Mouse (Mus musculus): Measurements from ENCODE around the gene Zfp950. TPM values are rescaled to one million over a fixed set of nuclear protein-coding genes. Genes with fewer than 3 reads are reported as not detected.
A peak's percentile ranks its signal among the peaks of the same experiment; 100 is the strongest.

The Zfp950 gene
- polyA plus RNA-seq, 1 experiment from 2014 or later = 59.7 TPM

DNA sequence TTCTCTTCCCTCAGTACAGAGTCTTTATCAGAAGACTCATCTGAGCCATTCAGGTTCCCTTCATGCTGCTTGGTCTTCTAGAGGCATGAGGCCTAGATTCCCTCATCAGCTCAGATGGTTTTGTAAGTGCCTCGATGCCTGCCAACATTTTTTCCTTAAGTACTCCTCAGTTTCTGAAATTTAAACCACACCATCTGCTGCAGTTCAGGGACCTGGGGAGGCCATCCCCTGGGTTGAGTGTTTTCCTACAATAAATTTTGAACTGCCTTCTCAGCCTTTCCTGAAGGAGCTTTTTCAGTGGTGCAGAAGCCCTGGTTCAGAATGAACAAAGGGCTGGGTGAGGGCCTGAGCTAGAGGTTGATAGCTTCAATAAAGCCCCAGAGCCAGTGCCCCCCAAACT, 91.2 kb downstream of the Zfp950 start:
- no peaks in the 10 kb centered on the region for H3K9me3 ChIP-seq (ENCODE audit: control insufficient read depth, low read depth, low read length)
- H3K27me3 ChIP-seq (ENCODE audit: control insufficient read depth, insufficient read depth, low read length) = no peaks in the 10 kb centered on the region
- no peak overlapping the region for H3K27ac ChIP-seq (ENCODE audit: low read length)
- H3K4me3 ChIP-seq (ENCODE audit: low read depth, low read length) = no peak overlapping the region
- H3K36me3 ChIP-seq (ENCODE audit: control insufficient read depth, insufficient read depth, low read length) = no peaks in the 10 kb centered on the region
- H3K4me2 ChIP-seq (replicated peaks; ENCODE audit: low read depth, low read length) = no peak overlapping the region
- no peak overlapping the region for H3K9ac ChIP-seq (replicated peaks; ENCODE audit: low read depth, low read length)
- no peaks in the 10 kb centered on the region for H3K4me1 ChIP-seq (ENCODE audit: control insufficient read depth, insufficient read depth, low read length)
- WGBS = 48% methylated on average over 1 of the region's 1 CpGs
- ATAC-seq (ENCODE audit: insufficient number of reproducible peaks, insufficient read depth, low FRiP score, low read depth) = no peak

DNA sequence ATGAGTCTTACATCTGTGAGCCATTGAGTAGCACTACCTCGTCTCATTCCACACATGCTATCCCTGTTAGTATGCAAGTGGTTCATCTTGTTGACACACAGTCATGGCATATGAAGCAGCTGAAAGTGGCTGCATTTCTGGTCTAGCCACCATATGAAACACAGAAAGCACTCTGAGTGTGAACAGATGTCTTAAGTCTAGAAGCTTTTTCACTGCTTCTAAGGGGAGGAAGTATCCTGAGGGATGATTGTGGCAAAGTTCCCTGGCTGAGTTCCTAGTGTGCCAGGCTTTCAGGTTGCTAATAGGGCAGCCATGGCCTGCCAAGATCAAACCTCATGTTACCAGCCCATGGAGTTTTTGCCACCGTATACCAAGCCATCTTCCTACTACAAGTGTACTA, 92.0 kb downstream of the Zfp950 start:
- no peak overlapping the region for H3K27ac ChIP-seq (ENCODE audit: low read length)
- no peak for ATAC-seq (ENCODE audit: insufficient number of reproducible peaks, insufficient read depth, low FRiP score, low read depth)

DNA sequence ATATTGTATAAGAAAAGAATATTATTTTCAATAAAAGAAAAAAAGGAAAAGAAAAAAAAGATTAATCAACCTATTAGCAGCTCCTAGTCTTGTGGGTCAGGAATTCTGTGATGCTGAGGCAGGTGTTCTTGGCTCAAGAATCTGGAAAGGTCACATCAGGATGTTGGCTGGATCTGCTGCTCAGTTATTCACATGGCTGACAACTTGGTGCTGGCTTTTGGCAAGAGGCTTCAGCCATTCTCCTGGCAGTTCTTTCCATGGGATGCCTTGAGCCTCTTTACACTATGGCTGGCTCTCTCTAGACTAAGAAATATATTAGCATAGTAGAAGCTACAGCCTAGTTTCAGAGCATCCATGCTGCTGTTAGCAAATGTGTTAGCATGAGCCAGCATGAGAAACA, 101.5 kb downstream of the Zfp950 start:
- Histone ChIP-seq H3K4me3 (ENCODE audit: low read depth, low read length) (no peak overlapping the region), H3K4me2 (replicated peaks; ENCODE audit: low read depth, low read length) (no peak overlapping the region), H3K27me3 (ENCODE audit: control insufficient read depth, insufficient read depth, low read length) (no peaks in the 10 kb centered on the region), H3K27ac (ENCODE audit: low read length) (no peak overlapping the region), H3K36me3 (ENCODE audit: control insufficient read depth, insufficient read depth, low read length) (no peaks in the 10 kb centered on the region), H3K9me3 (ENCODE audit: control insufficient read depth, low read depth, low read length) (no peaks in the 10 kb centered on the region), H3K9ac (replicated peaks; ENCODE audit: low read depth, low read length) (no peak overlapping the region), H3K4me1 (ENCODE audit: control insufficient read depth, insufficient read depth, low read length) (no peaks in the 10 kb centered on the region)
- no peak for ATAC-seq (ENCODE audit: insufficient number of reproducible peaks, insufficient read depth, low FRiP score, low read depth)

More for the DNA sequence above, 92.0 kb downstream of the Zfp950 start:
- 89% methylated on average over 2 of the region's 2 CpGs for WGBS
- H3K9ac ChIP-seq (replicated peaks; ENCODE audit: low read depth, low read length) = no peak overlapping the region
- H3K4me3 ChIP-seq (ENCODE audit: low read depth, low read length) = no peak overlapping the region
- H3K4me1 ChIP-seq (ENCODE audit: control insufficient read depth, insufficient read depth, low read length) = no peaks in the 10 kb centered on the region
- H3K4me2 ChIP-seq (replicated peaks; ENCODE audit: low read depth, low read length) = no peak overlapping the region
- no peaks in the 10 kb centered on the region for H3K36me3 ChIP-seq (ENCODE audit: control insufficient read depth, insufficient read depth, low read length)
- H3K9me3 ChIP-seq (ENCODE audit: control insufficient read depth, low read depth, low read length) = no peaks in the 10 kb centered on the region
- H3K27me3 ChIP-seq (ENCODE audit: control insufficient read depth, insufficient read depth, low read length) = no peaks in the 10 kb centered on the region

DNA sequence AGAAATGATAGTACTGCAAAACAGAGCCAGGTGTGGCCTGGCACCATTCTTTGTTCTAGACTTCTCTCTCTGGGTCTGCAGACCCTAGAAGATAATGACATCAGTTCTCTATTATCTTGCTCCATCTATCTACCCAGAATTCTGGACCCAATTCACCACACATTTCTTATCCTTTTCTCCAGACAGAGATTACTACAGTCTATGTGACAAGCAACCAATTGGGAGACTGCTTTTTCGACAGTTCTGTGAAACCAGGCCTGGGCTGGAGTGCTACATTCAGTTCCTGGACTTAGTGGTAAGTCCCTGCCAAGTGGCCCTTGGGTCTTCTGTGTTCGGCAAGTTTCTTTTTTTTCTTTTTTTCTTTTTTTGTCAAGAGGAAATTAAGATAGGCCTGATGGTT, 109.1 kb downstream of the Zfp950 start:
- Histone ChIP-seq H3K36me3 (ENCODE audit: control insufficient read depth, insufficient read depth, low read length) (no peaks in the 10 kb centered on the region), H3K9ac (replicated peaks; ENCODE audit: low read depth, low read length) (no peak overlapping the region), H3K4me3 (ENCODE audit: low read depth, low read length) (no peak overlapping the region), H3K9me3 (ENCODE audit: control insufficient read depth, low read depth, low read length) (no peaks in the 10 kb centered on the region), H3K4me1 (ENCODE audit: control insufficient read depth, insufficient read depth, low read length) (no peaks in the 10 kb centered on the region), H3K4me2 (replicated peaks; ENCODE audit: low read depth, low read length) (no peak overlapping the region), H3K27me3 (ENCODE audit: control insufficient read depth, insufficient read depth, low read length) (no peaks in the 10 kb centered on the region), H3K27ac (ENCODE audit: low read length) (no peak overlapping the region)
- ATAC-seq (ENCODE audit: insufficient number of reproducible peaks, insufficient read depth, low FRiP score, low read depth) = no peak
- WGBS = 81% methylated on average over 2 of the region's 2 CpGs

DNA sequence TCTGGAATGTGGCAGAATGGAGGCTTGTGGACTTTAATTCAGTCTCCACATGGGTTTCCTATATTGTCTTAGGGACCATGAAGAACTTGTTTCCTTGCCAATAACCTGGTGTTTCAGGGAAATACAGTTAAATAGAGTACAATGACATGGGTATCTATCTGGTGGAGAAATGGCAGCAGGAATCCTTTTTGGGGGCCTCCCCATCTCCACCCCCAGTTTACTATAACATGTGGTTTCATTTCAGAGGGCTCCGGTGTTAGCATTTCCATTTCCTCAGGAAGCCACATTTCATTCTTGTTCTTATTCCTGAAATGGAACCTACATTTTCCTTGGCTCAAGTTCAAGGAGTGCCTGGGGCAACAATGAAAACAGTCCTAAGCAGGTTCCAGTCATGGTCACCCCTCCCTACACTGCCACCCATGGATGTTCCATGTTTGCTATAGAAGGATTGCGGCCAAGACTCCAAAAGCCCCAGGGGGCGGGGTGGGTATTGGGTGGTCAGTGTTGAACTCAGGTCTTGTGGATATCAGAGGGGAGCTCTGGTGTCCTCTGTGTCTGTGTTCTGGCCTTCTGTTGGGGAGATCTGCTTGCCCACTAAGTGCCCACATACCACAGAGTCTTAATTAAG, 118.6 kb downstream of the Zfp950 start:
- H3K4me1 ChIP-seq (ENCODE audit: control insufficient read depth, insufficient read depth, low read length) = peaks cover 15% of the 10 kb centered on the region; the same call in 1 of the 2 replicates
- H3K4me2 ChIP-seq (replicated peaks; ENCODE audit: low read depth, low read length) = no peak overlapping the region
- no peaks in the 10 kb centered on the region for H3K27me3 ChIP-seq (ENCODE audit: control insufficient read depth, insufficient read depth, low read length)
- H3K36me3 ChIP-seq (ENCODE audit: control insufficient read depth, insufficient read depth, low read length) = no peaks in the 10 kb centered on the region
- H3K27ac ChIP-seq (ENCODE audit: low read length) = peak overlapping the region; percentile 11; the same call in 1 of the 2 replicates
- no peak overlapping the region for H3K4me3 ChIP-seq (ENCODE audit: low read depth, low read length)
- no peak for ATAC-seq (ENCODE audit: insufficient number of reproducible peaks, insufficient read depth, low FRiP score, low read depth)
- H3K9me3 ChIP-seq (ENCODE audit: control insufficient read depth, low read depth, low read length) = no peaks in the 10 kb centered on the region
- WGBS = 66% methylated on average over 3 of the region's 3 CpGs
- no peak overlapping the region for H3K9ac ChIP-seq (replicated peaks; ENCODE audit: low read depth, low read length)

DNA sequence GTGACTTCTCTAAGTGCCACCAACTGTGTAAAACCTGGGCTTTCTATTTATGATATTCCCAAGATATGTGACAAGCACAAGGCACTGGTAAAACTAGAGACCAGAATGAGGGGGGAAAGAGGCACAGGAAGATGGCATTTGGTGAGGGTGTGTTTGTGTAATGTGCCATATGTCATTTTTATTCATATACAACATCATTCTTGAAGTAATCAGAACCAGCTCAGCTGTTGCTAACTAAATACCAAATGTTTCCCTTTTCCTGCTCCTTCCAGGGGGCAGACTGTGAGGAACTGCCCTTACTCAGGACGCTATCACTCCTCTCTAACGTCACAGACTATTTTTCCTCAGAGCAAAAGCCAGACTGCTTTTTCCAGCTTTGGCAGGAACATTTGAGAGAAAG, 119.1 kb downstream of the Zfp950 start:
- Histone ChIP-seq H3K36me3 (ENCODE audit: control insufficient read depth, insufficient read depth, low read length) (no peaks in the 10 kb centered on the region), H3K4me1 (ENCODE audit: control insufficient read depth, insufficient read depth, low read length) (peaks cover 15% of the 10 kb centered on the region; the same call in 1 of the 2 replicates), H3K4me2 (replicated peaks; ENCODE audit: low read depth, low read length) (no peak overlapping the region), H3K27me3 (ENCODE audit: control insufficient read depth, insufficient read depth, low read length) (no peaks in the 10 kb centered on the region), H3K4me3 (ENCODE audit: low read depth, low read length) (no peak overlapping the region), H3K9me3 (ENCODE audit: control insufficient read depth, low read depth, low read length) (no peaks in the 10 kb centered on the region), H3K9ac (replicated peaks; ENCODE audit: low read depth, low read length) (no peak overlapping the region), H3K27ac (ENCODE audit: low read length) (no peak overlapping the region)
- no peak for ATAC-seq (ENCODE audit: insufficient number of reproducible peaks, insufficient read depth, low FRiP score, low read depth)
- WGBS = 33% methylated on average over 2 of the region's 2 CpGs

DNA sequence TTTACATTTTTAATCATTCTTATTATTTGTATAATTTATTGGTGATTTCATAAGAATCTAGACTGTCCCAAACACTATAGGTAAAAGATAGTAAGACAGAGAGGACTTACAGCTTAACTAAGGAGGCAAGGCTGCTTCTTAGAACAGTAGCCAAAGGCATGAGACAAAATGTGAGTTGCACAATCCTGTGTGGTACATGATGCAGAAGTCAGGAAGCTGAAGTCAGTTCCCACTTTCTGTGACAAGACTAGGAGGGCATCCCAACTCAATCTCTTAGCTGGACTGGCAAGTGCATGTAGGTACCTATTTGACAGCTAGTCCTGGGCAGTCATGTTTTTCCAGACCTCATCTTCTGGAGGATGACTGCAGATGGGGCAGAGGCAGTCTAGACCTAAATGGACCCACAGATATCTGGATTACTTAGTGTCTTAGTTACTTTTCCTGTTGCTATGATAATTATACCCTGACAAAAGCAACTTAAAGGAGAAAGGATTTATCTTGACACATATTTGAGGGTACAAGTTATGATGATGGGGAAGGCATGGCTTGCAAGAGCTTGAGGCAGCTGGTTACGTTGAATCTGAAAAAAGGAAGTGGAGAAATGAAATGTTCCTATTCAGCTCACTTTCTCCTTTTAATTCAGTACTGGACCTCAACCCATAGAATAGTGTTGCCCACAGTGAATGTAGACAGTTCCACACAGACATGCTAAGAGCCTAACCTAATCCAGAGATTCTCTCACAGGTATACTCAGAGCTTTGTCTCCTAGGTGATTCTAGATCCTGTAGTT, 123.0 kb downstream of the Zfp950 start:
- no peaks in the 10 kb centered on the region for H3K27me3 ChIP-seq (ENCODE audit: control insufficient read depth, insufficient read depth, low read length)
- no peak overlapping the region for H3K4me2 ChIP-seq (replicated peaks; ENCODE audit: low read depth, low read length)
- no peak overlapping the region for H3K27ac ChIP-seq (ENCODE audit: low read length)
- H3K36me3 ChIP-seq (ENCODE audit: control insufficient read depth, insufficient read depth, low read length) = no peaks in the 10 kb centered on the region
- H3K4me1 ChIP-seq (ENCODE audit: control insufficient read depth, insufficient read depth, low read length) = peaks cover 12% of the 10 kb centered on the region; the same call in 1 of the 2 replicates
- whole genome bisulfite sequencing = 93% methylated on average over 1 of the region's 1 CpGs
- no peak overlapping the region for H3K4me3 ChIP-seq (ENCODE audit: low read depth, low read length)
- no peak for ATAC-seq (ENCODE audit: insufficient number of reproducible peaks, insufficient read depth, low FRiP score, low read depth)
- H3K9me3 ChIP-seq (ENCODE audit: control insufficient read depth, low read depth, low read length) = no peaks in the 10 kb centered on the region
- no peak overlapping the region for H3K9ac ChIP-seq (replicated peaks; ENCODE audit: low read depth, low read length)

DNA sequence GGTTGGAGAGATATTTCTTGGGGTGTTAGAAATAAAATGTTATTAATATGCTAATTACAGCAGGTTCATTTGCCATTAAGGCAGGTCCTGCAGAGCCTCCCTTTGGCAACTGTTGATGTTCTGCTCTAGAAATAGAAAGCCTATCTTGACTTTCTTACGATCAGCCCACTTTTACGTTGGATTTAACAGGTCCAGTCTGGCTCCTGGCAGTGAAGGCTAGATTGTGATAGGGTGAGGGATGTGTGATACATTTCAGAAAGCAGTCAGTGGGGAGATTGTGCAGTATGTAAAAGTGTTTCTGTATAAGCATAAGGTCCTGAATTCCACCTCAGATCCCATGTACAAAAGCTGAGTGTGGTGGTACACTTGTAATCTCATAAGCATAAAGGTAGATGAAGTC, 131.4 kb downstream of the Zfp950 start:
- Histone ChIP-seq H3K27me3 (ENCODE audit: control insufficient read depth, insufficient read depth, low read length) (no peaks in the 10 kb centered on the region), H3K4me2 (replicated peaks; ENCODE audit: low read depth, low read length) (no peak overlapping the region), H3K4me1 (ENCODE audit: control insufficient read depth, insufficient read depth, low read length) (no peaks in the 10 kb centered on the region), H3K9ac (replicated peaks; ENCODE audit: low read depth, low read length) (no peak overlapping the region), H3K4me3 (ENCODE audit: low read depth, low read length) (no peak overlapping the region), H3K27ac (ENCODE audit: low read length) (no peak overlapping the region), H3K9me3 (ENCODE audit: control insufficient read depth, low read depth, low read length) (no peaks in the 10 kb centered on the region), H3K36me3 (ENCODE audit: control insufficient read depth, insufficient read depth, low read length) (no peaks in the 10 kb centered on the region)
- WGBS = 85% methylated on average over 2 of the region's 2 CpGs
- no peak for ATAC-seq (ENCODE audit: insufficient number of reproducible peaks, insufficient read depth, low FRiP score, low read depth)
